Mouse (Mus musculus) forebrain, embryonic 13.5 days (tissue): ENCODE measurements at regions not wholly inside any gene's neighbourhood (a gene's known extent, or its start where the extent isn't known, plus 50 kb on each side); places are given as distances from the start of the nearest gene placed in this dataset.

ENCODE experiments used
- ATAC-seq: fragments of 200-750 bp; cut with Nextera tagmentation; 2 replicates; pipeline ENCODE4 v1.8.0; 2017
- H3K27ac ChIP-seq: fragments of 300-500 bp; sonication (generic); 2 replicates; pipeline ENCODE4 v1.5.1; 2015; ENCODE audit warnings: inconsistent platforms, mild to moderate bottlenecking, moderate library complexity
- H3K27me3 ChIP-seq: fragments of 300-500 bp; sonication (generic); 2 replicates; pipeline ENCODE4 v1.6.1; 2015; ENCODE audit warnings: mild to moderate bottlenecking, inconsistent platforms
- H3K36me3 ChIP-seq: fragments of 300-500 bp; sonication (generic); 2 replicates; pipeline ENCODE4 v1.6.1; 2015; ENCODE audit warnings: mild to moderate bottlenecking, inconsistent platforms; ENCODE audit not compliant: poor library complexity, severe bottlenecking
- H3K4me1 ChIP-seq: fragments of 300-500 bp; sonication (generic); 2 replicates; pipeline ENCODE4 v1.6.1; 2015; ENCODE audit warnings: inconsistent platforms
- H3K4me2 ChIP-seq: fragments of 300-500 bp; sonication (generic); 2 replicates; pipeline ENCODE4 v1.6.1; 2015; ENCODE audit warnings: inconsistent platforms, mild to moderate bottlenecking, moderate library complexity
- H3K4me3 ChIP-seq: fragments of 300-500 bp; sonication (generic); 2 replicates; pipeline ENCODE4 v1.5.1; 2015; ENCODE audit warnings: mild to moderate bottlenecking, inconsistent platforms
- H3K9ac ChIP-seq: fragments of 300-500 bp; sonication (generic); 2 replicates; pipeline ENCODE4 v1.6.1; 2015; ENCODE audit warnings: mild to moderate bottlenecking, inconsistent platforms
- H3K9me3 ChIP-seq: fragments of 300-500 bp; sonication (generic); replicated peaks from 2 replicates; pipeline ENCODE4 v1.6.1; 2016; ENCODE audit warnings: inconsistent platforms
- WGBS: fragments of 180-500 bp; shearing (Covaris S2); methylation state at CpG from one replicate; pipeline ENCODE4 v1.1.7; 2015; 5-methylcytosine and 5-hydroxymethylcytosine counted together

GRCm38 (mm10) chr15:51271632-51272312, 2612.9 kb upstream of the Gm7489 start:
- H3K27ac ChIP-seq: no peak overlapping the region
- no peaks in the 10 kb centered on the region for H3K4me1 ChIP-seq
- no peak for ATAC-seq
- no peaks in the 10 kb centered on the region for H3K9me3 ChIP-seq
- no peaks in the 10 kb centered on the region for H3K27me3 ChIP-seq
- no peak overlapping the region for H3K4me2 ChIP-seq
- no peak overlapping the region for H3K9ac ChIP-seq
- 87% methylated on average over 9 of the region's 9 CpGs for WGBS
- no peak overlapping the region for H3K4me3 ChIP-seq
- no peaks in the 10 kb centered on the region for H3K36me3 ChIP-seq

- Histone ChIP-seq H3K9me3 (no peaks in the 10 kb centered on the region), H3K36me3 (no peaks in the 10 kb centered on the region), H3K4me1 (peaks cover 6% of the 10 kb centered on the region; the same call in 1 of the 2 replicates), H3K4me3 (no peak overlapping the region), H3K27me3 (no peaks in the 10 kb centered on the region), H3K9ac (no peak overlapping the region), H3K4me2 (no peak overlapping the region), H3K27ac (no peak overlapping the region)
- WGBS: 87% methylated on average over 2 of the region's 2 CpGs
- no peak for ATAC-seq
These were observed 2599.4 kb upstream of the Gm7489 start for GRCm38 (mm10) chr15:51285334-51285733.

GRCm38 (mm10) chr15:51286352-51286751, 2598.4 kb upstream of the Gm7489 start:
- Histone ChIP-seq H3K4me1 (peaks cover 6% of the 10 kb centered on the region; the same call in 1 of the 2 replicates), H3K27me3 (no peaks in the 10 kb centered on the region), H3K9me3 (no peaks in the 10 kb centered on the region), H3K4me3 (no peak overlapping the region), H3K9ac (no peak overlapping the region), H3K4me2 (no peak overlapping the region), H3K27ac (no peak overlapping the region), H3K36me3 (no peaks in the 10 kb centered on the region)
- WGBS: 84% methylated on average over 3 of the region's 3 CpGs
- ATAC-seq: no peak

- no peaks in the 10 kb centered on the region for H3K9me3 ChIP-seq
- H3K4me1 ChIP-seq: peaks cover 6% of the 10 kb centered on the region; the same call in 1 of the 2 replicates
- 0 out of 2 replicates have a peak overlapping the region, but pooled peaks have one; percentile 34 for H3K9ac ChIP-seq
- 10% methylated on average over 9 of the region's 9 CpGs for WGBS
- no peak overlapping the region for H3K27ac ChIP-seq
- no peaks in the 10 kb centered on the region for H3K27me3 ChIP-seq
- no peaks in the 10 kb centered on the region for H3K36me3 ChIP-seq
- H3K4me3 ChIP-seq: no peak overlapping the region
- peak overlapping the region; percentile 45 for H3K4me2 ChIP-seq
- ATAC-seq: peak; percentile 45; the same call in 1 of the 2 replicates
These were observed 2595.7 kb upstream of the Gm7489 start for GRCm38 (mm10) chr15:51288911-51289432.

- Histone ChIP-seq H3K9me3 (no peaks in the 10 kb centered on the region), H3K27ac (no peak overlapping the region), H3K4me2 (no peak overlapping the region), H3K36me3 (no peaks in the 10 kb centered on the region), H3K4me1 (peaks cover 6% of the 10 kb centered on the region; the same call in 1 of the 2 replicates), H3K4me3 (no peak overlapping the region), H3K9ac (no peak overlapping the region), H3K27me3 (no peaks in the 10 kb centered on the region)
- ATAC-seq: no peak
- 71% methylated on average over 9 of the region's 9 CpGs for WGBS
These were observed 2594.8 kb upstream of the Gm7489 start for GRCm38 (mm10) chr15:51289916-51290315.

- peaks cover 6% of the 10 kb centered on the region; the same call in 1 of the 2 replicates for H3K4me1 ChIP-seq
- H3K4me3 ChIP-seq: no peak overlapping the region
- H3K36me3 ChIP-seq: no peaks in the 10 kb centered on the region
- no peak overlapping the region for H3K9ac ChIP-seq
- no peak overlapping the region for H3K4me2 ChIP-seq
- no peak for ATAC-seq
- no peaks in the 10 kb centered on the region for H3K27me3 ChIP-seq
- WGBS: 92% methylated on average over 6 of the region's 6 CpGs
- H3K27ac ChIP-seq: no peak overlapping the region
- H3K9me3 ChIP-seq: no peaks in the 10 kb centered on the region
These were observed 2593.5 kb upstream of the Gm7489 start for GRCm38 (mm10) chr15:51291183-51291582.

GRCm38 (mm10) chr15:51296841-51297240, 2587.9 kb upstream of the Gm7489 start:
- no peak for ATAC-seq
- Histone ChIP-seq H3K9ac (no peak overlapping the region), H3K4me3 (no peak overlapping the region), H3K4me2 (no peak overlapping the region), H3K36me3 (no peaks in the 10 kb centered on the region), H3K9me3 (no peaks in the 10 kb centered on the region), H3K4me1 (no peaks in the 10 kb centered on the region), H3K27me3 (no peaks in the 10 kb centered on the region), H3K27ac (no peak overlapping the region)

- Histone ChIP-seq H3K4me3 (no peak overlapping the region), H3K9me3 (no peaks in the 10 kb centered on the region), H3K4me2 (no peak overlapping the region), H3K9ac (no peak overlapping the region), H3K27me3 (no peaks in the 10 kb centered on the region), H3K27ac (no peak overlapping the region), H3K4me1 (no peaks in the 10 kb centered on the region), H3K36me3 (no peaks in the 10 kb centered on the region)
- no peak for ATAC-seq
- 90% methylated on average over 1 of the region's 1 CpGs for WGBS
These were observed 2566.6 kb upstream of the Gm7489 start for GRCm38 (mm10) chr15:51318072-51318471.

- 67% methylated on average over 2 of the region's 2 CpGs for WGBS
- Histone ChIP-seq H3K27me3 (no peaks in the 10 kb centered on the region), H3K9me3 (no peaks in the 10 kb centered on the region), H3K4me2 (no peak overlapping the region), H3K9ac (no peak overlapping the region), H3K4me3 (no peak overlapping the region), H3K4me1 (no peaks in the 10 kb centered on the region), H3K27ac (no peak overlapping the region), H3K36me3 (no peaks in the 10 kb centered on the region)
- no peak for ATAC-seq
These were observed 2565.9 kb upstream of the Gm7489 start for GRCm38 (mm10) chr15:51318760-51319159.

GRCm38 (mm10) chr15:51320366-51320894, 2564.3 kb upstream of the Gm7489 start:
- WGBS: 80% methylated on average over 10 of the region's 10 CpGs
- Histone ChIP-seq H3K4me1 (no peaks in the 10 kb centered on the region), H3K27me3 (no peaks in the 10 kb centered on the region), H3K9ac (no peak overlapping the region), H3K4me3 (no peak overlapping the region), H3K27ac (no peak overlapping the region), H3K4me2 (no peak overlapping the region), H3K36me3 (no peaks in the 10 kb centered on the region), H3K9me3 (no peaks in the 10 kb centered on the region)
- ATAC-seq: no peak

- H3K9ac ChIP-seq: no peak overlapping the region
- 72% methylated on average over 5 of the region's 5 CpGs for WGBS
- ATAC-seq: peak; percentile 43; the same call in 1 of the 2 replicates
- no peaks in the 10 kb centered on the region for H3K27me3 ChIP-seq
- no peaks in the 10 kb centered on the region for H3K9me3 ChIP-seq
- no peak overlapping the region; the same call in 1 of the 2 replicates for H3K27ac ChIP-seq
- H3K4me3 ChIP-seq: no peak overlapping the region
- no peaks in the 10 kb centered on the region for H3K4me1 ChIP-seq
- no peak overlapping the region for H3K4me2 ChIP-seq
- H3K36me3 ChIP-seq: no peaks in the 10 kb centered on the region
These were observed 2561.4 kb upstream of the Gm7489 start for GRCm38 (mm10) chr15:51323284-51323683.

- Histone ChIP-seq H3K27me3 (no peaks in the 10 kb centered on the region), H3K9ac (no peak overlapping the region), H3K4me3 (no peak overlapping the region), H3K36me3 (no peaks in the 10 kb centered on the region), H3K4me2 (no peak overlapping the region), H3K9me3 (no peaks in the 10 kb centered on the region), H3K27ac (no peak overlapping the region), H3K4me1 (no peaks in the 10 kb centered on the region)
- ATAC-seq: no peak
- 91% methylated on average over 5 of the region's 5 CpGs for WGBS
These were observed 2560.5 kb upstream of the Gm7489 start for GRCm38 (mm10) chr15:51324211-51324610.
